Mouse (Mus musculus) MEL (cell line): ENCODE data around the gene Gm37240. TPM values are rescaled to one million over a fixed set of nuclear protein-coding genes. Genes with fewer than 3 reads are reported as not detected.

Experiments used
- DNase-seq: peaks from one replicate; pipeline ENCODE4 v3.0.0; 2011; ENCODE audit warnings: low read depth, low spot score
- H3K27ac ChIP-seq: 2 replicates; pipeline ENCODE4 v1.5.1; 2012; ENCODE audit warnings: low read depth, mild to moderate bottlenecking, control low read depth, low read length, moderate library complexity; ENCODE audit not compliant: control insufficient read depth
- H3K27me3 ChIP-seq, 2 experiments: fragments of 150-350 bp in 1 of 2; sonication (generic) in 1 of 2; 2 replicates each; pipeline ENCODE4 v1.6.1; 2012; ENCODE audit warnings: low read length in 2 of 2, mild to moderate bottlenecking in 2 of 2, improper control_type of control experiment in 1 of 2, moderate library complexity in 1 of 2; ENCODE audit not compliant: insufficient read depth in 2 of 2, control insufficient read depth in 1 of 2
- H3K36me3 ChIP-seq, 2 experiments: 2 replicates each; pipeline ENCODE4 v1.6.1; 2012 to 2014; ENCODE audit warnings: low read length in 2 of 2, improper control_type of control experiment in 1 of 2, inconsistent platforms in 1 of 2, mild to moderate bottlenecking in 1 of 2; ENCODE audit not compliant: insufficient read depth in 2 of 2, control insufficient read depth in 1 of 2
- H3K4me1 ChIP-seq, 2 experiments: fragments of 150-350 bp in 1 of 2; sonication (generic) in 1 of 2; 2 replicates each; pipeline ENCODE4 v1.6.1; 2012; ENCODE audit warnings: low read length in 2 of 2, improper control_type of control experiment in 1 of 2, mild to moderate bottlenecking in 1 of 2; ENCODE audit not compliant: insufficient read depth in 2 of 2, control insufficient read depth in 1 of 2
- H3K4me3 ChIP-seq, 2 experiments: fragments of 150-350 bp in 1 of 2; sonication (generic) in 1 of 2; 2 replicates each; pipeline ENCODE4 v1.5.1; 2012; ENCODE audit warnings: low read depth in 2 of 2, low read length in 2 of 2, mild to moderate bottlenecking in 2 of 2, moderate library complexity in 2 of 2, control low read depth in 1 of 2, improper control_type of control experiment in 1 of 2; ENCODE audit not compliant: control insufficient read depth in 1 of 2, insufficient read depth in 1 of 2
- H3K79me2 ChIP-seq: 2 replicates; pipeline ENCODE4 v1.6.1; 2012; ENCODE audit warnings: mild to moderate bottlenecking, low read length, moderate library complexity; ENCODE audit not compliant: control insufficient read depth, poor library complexity, insufficient read depth
- H3K9ac ChIP-seq: 2 replicates; pipeline ENCODE4 v1.6.1; 2012; ENCODE audit warnings: low read depth, mild to moderate bottlenecking, control low read depth, low read length, moderate library complexity; ENCODE audit not compliant: control insufficient read depth, poor library complexity, severe bottlenecking
- H3K9me3 ChIP-seq: fragments of 150-350 bp; sonication (generic); replicated peaks from 2 replicates; pipeline ENCODE4 v1.6.1; 2012; ENCODE audit warnings: mild to moderate bottlenecking, low read length, improper control_type of control experiment, moderate library complexity; ENCODE audit not compliant: insufficient read depth
- BHLHE40 ChIP-seq: IDR thresholded peaks from 2 replicates; pipeline ENCODE4 v1.6.1; 2012; ENCODE audit warnings: low read depth, mild to moderate bottlenecking, inconsistent platforms, low read length, improper control_type of control experiment, borderline replicate concordance
- CHD1 ChIP-seq: IDR thresholded peaks from 2 replicates; pipeline ENCODE4 v1.6.1; 2012; ENCODE audit warnings: low read depth, mild to moderate bottlenecking, inconsistent platforms, low read length, improper control_type of control experiment
- CHD2 ChIP-seq: IDR thresholded peaks from 2 replicates; pipeline ENCODE4 v1.6.1; 2011; ENCODE audit warnings: low read length, improper control_type of control experiment
- CTCF ChIP-seq, 3 experiments: IDR thresholded peaks in 2 of 3; conservative IDR thresholded peaks in 1 of 3; 2 replicates each; pipeline ENCODE4 v1.5.1; 2011 to 2012; ENCODE audit warnings: low read length in 3 of 3, low read depth in 2 of 3, mild to moderate bottlenecking in 2 of 3, improper control_type of control experiment in 1 of 3, inconsistent platforms in 1 of 3, mixed read lengths in 1 of 3, moderate library complexity in 1 of 3; ENCODE audit not compliant: control insufficient read depth in 1 of 3, insufficient read depth in 1 of 3, poor library complexity in 1 of 3, severe bottlenecking in 1 of 3
- E2F4 ChIP-seq: IDR thresholded peaks from 2 replicates; pipeline ENCODE4 v1.6.1; 2011; ENCODE audit warnings: low read depth, low read length, improper control_type of control experiment, borderline replicate concordance
- EP300 ChIP-seq, 2 experiments: IDR thresholded peaks; 2 replicates each; pipeline ENCODE4 v1.6.1; 2011; ENCODE audit warnings: improper control_type of control experiment in 2 of 2, low read length in 2 of 2, low read depth in 1 of 2, mild to moderate bottlenecking in 1 of 2
- ETS1 ChIP-seq: IDR thresholded peaks from 2 replicates; pipeline ENCODE4 v1.6.1; 2012; ENCODE audit warnings: low read depth, mild to moderate bottlenecking, inconsistent platforms, low read length, improper control_type of control experiment, moderate library complexity
- GABPA ChIP-seq: IDR thresholded peaks from 2 replicates; pipeline ENCODE4 v1.6.1; 2012; ENCODE audit warnings: low read depth, mild to moderate bottlenecking, inconsistent platforms, low read length, improper control_type of control experiment, moderate library complexity
- HCFC1 ChIP-seq: IDR thresholded peaks from 2 replicates; pipeline ENCODE4 v1.6.1; 2012; ENCODE audit warnings: low read depth, mild to moderate bottlenecking, inconsistent platforms, low read length, improper control_type of control experiment, moderate library complexity
- JUND ChIP-seq: IDR thresholded peaks from 2 replicates; pipeline ENCODE4 v1.6.1; 2011; ENCODE audit warnings: low read depth, mild to moderate bottlenecking, improper control_type of control experiment, low read length
- MAZ ChIP-seq: IDR thresholded peaks from 2 replicates; pipeline ENCODE4 v1.6.1; 2012; ENCODE audit warnings: low read depth, mild to moderate bottlenecking, inconsistent platforms, low read length, improper control_type of control experiment
- MEF2A ChIP-seq: IDR thresholded peaks from 2 replicates; pipeline ENCODE4 v1.6.1; 2014; ENCODE audit warnings: low read depth, mild to moderate bottlenecking, inconsistent platforms, low read length, improper control_type of control experiment; ENCODE audit not compliant: poor library complexity, insufficient replicate concordance, severe bottlenecking; ENCODE audit errors: extremely low read depth
- MYB ChIP-seq: IDR thresholded peaks from 2 replicates; pipeline ENCODE4 v1.6.1; 2011; ENCODE audit warnings: mild to moderate bottlenecking, low read depth, low read length, improper control_type of control experiment
- MYC ChIP-seq: IDR thresholded peaks from 2 replicates; pipeline ENCODE4 v1.6.1; 2011; ENCODE audit warnings: low read depth, mild to moderate bottlenecking, low read length, improper control_type of control experiment, moderate library complexity
- NELFE ChIP-seq: IDR thresholded peaks from 2 replicates; pipeline ENCODE4 v1.6.1; 2011; ENCODE audit warnings: low read depth, low read length, improper control_type of control experiment
- POLR2A ChIP-seq, 2 experiments: IDR thresholded peaks; 2 replicates each; pipeline ENCODE4 v1.6.1; 2011 to 2012; ENCODE audit warnings: low read length in 2 of 2, mild to moderate bottlenecking in 2 of 2, control low read depth in 1 of 2, improper control_type of control experiment in 1 of 2, low read depth in 1 of 2, moderate library complexity in 1 of 2; ENCODE audit not compliant: control insufficient read depth in 1 of 2, insufficient read depth in 1 of 2, poor library complexity in 1 of 2
- POLR2AphosphoS5 ChIP-seq: IDR thresholded peaks from 2 replicates; pipeline ENCODE4 v1.6.1; 2012; ENCODE audit warnings: low read depth, borderline replicate concordance, mild to moderate bottlenecking, inconsistent platforms, low read length, moderate library complexity, mixed read lengths
- RAD21 ChIP-seq: IDR thresholded peaks from 2 replicates; pipeline ENCODE4 v1.6.1; 2011; ENCODE audit warnings: mild to moderate bottlenecking, low read depth, low read length, improper control_type of control experiment
- RCOR1 ChIP-seq: IDR thresholded peaks from 2 replicates; pipeline ENCODE4 v1.6.1; 2012; ENCODE audit warnings: low read depth, mild to moderate bottlenecking, inconsistent platforms, low read length, improper control_type of control experiment
- SIN3A ChIP-seq: IDR thresholded peaks from 2 replicates; pipeline ENCODE4 v1.6.1; 2012; ENCODE audit warnings: low read length, improper control_type of control experiment, inconsistent platforms
- SMC3 ChIP-seq: IDR thresholded peaks from 2 replicates; pipeline ENCODE4 v1.6.1; 2011; ENCODE audit warnings: low read depth, low read length, improper control_type of control experiment
- TAL1 ChIP-seq: IDR thresholded peaks from 2 replicates; pipeline ENCODE4 v1.6.1; 2012; ENCODE audit warnings: mild to moderate bottlenecking, inconsistent platforms, low read length, moderate library complexity, mixed read lengths
- TCF12 ChIP-seq: IDR thresholded peaks from 2 replicates; pipeline ENCODE4 v1.6.1; 2014; ENCODE audit warnings: low read depth, mild to moderate bottlenecking, inconsistent platforms, low read length, improper control_type of control experiment, moderate library complexity
- UBTF ChIP-seq: IDR thresholded peaks from 2 replicates; pipeline ENCODE4 v1.6.1; 2012; ENCODE audit warnings: low read depth, mild to moderate bottlenecking, inconsistent platforms, low read length, improper control_type of control experiment, moderate library complexity, borderline replicate concordance; ENCODE audit not compliant: insufficient read depth
- USF1 ChIP-seq: IDR thresholded peaks from 2 replicates; pipeline ENCODE4 v1.6.1; 2014; ENCODE audit warnings: low read depth, mild to moderate bottlenecking, inconsistent platforms, low read length, improper control_type of control experiment, moderate library complexity
- USF2 ChIP-seq, 2 experiments: IDR thresholded peaks; 2 replicates each; pipeline ENCODE4 v1.6.1; 2011 to 2012; ENCODE audit warnings: improper control_type of control experiment in 2 of 2, low read length in 2 of 2, borderline replicate concordance in 1 of 2, inconsistent platforms in 1 of 2, low read depth in 1 of 2, mild to moderate bottlenecking in 1 of 2; ENCODE audit not compliant: insufficient read depth in 1 of 2
- ZC3H11A ChIP-seq: IDR thresholded peaks from 2 replicates; pipeline ENCODE4 v1.6.1; 2012; ENCODE audit warnings: low read depth, mild to moderate bottlenecking, inconsistent platforms, low read length, improper control_type of control experiment
- ZKSCAN1 ChIP-seq: IDR thresholded peaks from 2 replicates; pipeline ENCODE4 v1.6.1; 2012; ENCODE audit warnings: low read depth, mild to moderate bottlenecking, inconsistent platforms, low read length, improper control_type of control experiment, moderate library complexity
- ZNF384 ChIP-seq: IDR thresholded peaks from 2 replicates; pipeline ENCODE4 v1.6.1; 2012; ENCODE audit warnings: low read depth, mild to moderate bottlenecking, inconsistent platforms, low read length, improper control_type of control experiment
- polyA plus RNA-seq, 2 experiments: library from polyadenylated mRNA; stranded (reverse) in 1 of 2; unstranded in 1 of 2; fragments of >175 nt in 1 of 2; fragments of >200 nt in 1 of 2; gene quantifications; 2 replicates each; pipeline versions ENCODE4 v1.2.1 to v1.2.4; 2012; ENCODE audit warnings: low replicate concordance in 2 of 2, low read depth in 1 of 2; ENCODE audit not compliant: insufficient read length in 2 of 2, insufficient read depth in 1 of 2, missing spikeins in 1 of 2
- total RNA-seq: library from RNA; depleted of rRNA; stranded (reverse); fragments of 300-350 nt; gene quantifications from 2 replicates; pipeline ENCODE4 v1.2.3, GENCODE M21; 2012

Gene Gm37240
- total and polyA plus RNA-seq, 3 experiments = 0.04 TPM; not detected in 2

DNA sequence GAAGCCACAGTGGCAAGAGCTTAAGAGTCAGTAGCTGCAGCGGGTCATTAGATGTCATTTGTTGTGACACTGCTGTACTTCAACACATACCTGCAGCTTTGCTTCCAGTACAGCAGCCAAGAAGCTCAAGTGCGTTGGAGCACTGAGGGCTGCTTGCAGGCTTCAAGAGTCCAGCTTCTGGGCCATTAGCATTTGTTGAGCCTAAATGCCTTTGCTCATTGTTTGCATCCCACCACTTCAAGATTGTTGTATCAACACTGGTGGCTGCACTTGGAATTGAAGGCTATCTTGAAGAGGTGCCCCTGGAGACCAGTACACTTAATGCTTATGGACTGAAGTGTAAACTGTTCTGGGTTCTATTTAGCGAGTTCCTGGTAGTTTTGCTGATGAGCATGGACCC, 280.4 kb downstream of the Gm37240 start:
- DNase-seq = no peak
- TF ChIP-seq EP300 (IDR thresholded peaks at IDR 0.05; ENCODE audit: low read depth in 1 of 2, low read length in 2 of 2) (no peak), E2F4 (no peak), SIN3A (no peak), TAL1 (no peak), TCF12 (no peak), ZKSCAN1 (no peak), ZNF384 (no peak), USF1 (no peak), MEF2A (no peak), ETS1 (no peak), RAD21 (no peak), JUND (no peak), MYC (no peak), UBTF (no peak), POLR2A (IDR thresholded peaks at IDR 0.05; ENCODE audit: control insufficient read depth in 1 of 2, insufficient read depth in 1 of 2, low read depth in 1 of 2, low read length in 2 of 2, poor library complexity in 1 of 2) (no peak), GABPA (no peak), SMC3 (no peak)

DNA sequence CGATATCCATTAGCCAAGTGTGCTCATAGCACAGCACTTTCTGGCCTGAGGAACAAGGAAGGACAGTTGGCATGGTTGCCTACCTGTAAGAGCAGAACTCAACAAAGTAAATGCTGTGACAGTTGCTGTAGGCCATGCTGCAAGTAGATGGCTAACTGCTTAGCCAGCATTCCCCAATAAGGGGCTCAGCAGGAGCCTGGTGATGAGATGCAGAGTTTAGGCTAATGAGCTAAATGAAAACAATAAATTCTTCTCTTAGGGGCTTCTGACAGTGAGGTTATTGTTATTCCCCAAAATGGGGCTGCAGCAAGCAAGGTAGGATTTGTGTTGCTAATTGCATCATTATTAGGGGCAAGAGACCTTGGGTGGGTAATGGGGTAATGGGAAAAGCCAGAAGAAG, 283.5 kb downstream of the Gm37240 start:
- no peak for DNase-seq
- Histone ChIP-seq H3K79me2 (no peaks in the 10 kb centered on the region), H3K27ac (no peak overlapping the region), H3K9ac (no peak overlapping the region), H3K9me3 (no peaks in the 10 kb centered on the region), H3K36me3 (no peaks in the 10 kb centered on the region), H3K4me3 (no peak overlapping the region), H3K27me3 (no peaks in the 10 kb centered on the region), H3K4me1 (no peaks in the 10 kb centered on the region)
- TF ChIP-seq POLR2AphosphoS5 = no peak
- no peak for TF ChIP-seq TCF12
- TF ChIP-seq HCFC1 = no peak
- no peak for TF ChIP-seq UBTF
- no peak for TF ChIP-seq CHD2
- no peak for TF ChIP-seq BHLHE40
- no peak for TF ChIP-seq GABPA
- TF ChIP-seq CTCF (IDR thresholded peaks at IDR 0.05 in 2 of 3, conservative IDR thresholded peaks at IDR 0.05 in 1 of 3; ENCODE audit: control insufficient read depth in 1 of 3, insufficient read depth in 1 of 3, low read depth in 2 of 3, low read length in 3 of 3, poor library complexity in 1 of 3, severe bottlenecking in 1 of 3) = no peak
- no peak for TF ChIP-seq EP300 (IDR thresholded peaks at IDR 0.05; ENCODE audit: low read depth in 1 of 2, low read length in 2 of 2)
- TF ChIP-seq MYB = no peak
- TF ChIP-seq NELFE = no peak
- no peak for TF ChIP-seq USF2 (IDR thresholded peaks at IDR 0.05; ENCODE audit: borderline replicate concordance in 1 of 2, insufficient read depth in 1 of 2, low read depth in 1 of 2, low read length in 2 of 2)
- no peak for TF ChIP-seq CHD1
- TF ChIP-seq ZC3H11A = no peak
- TF ChIP-seq MAZ = no peak
- TF ChIP-seq SMC3 = no peak
- TF ChIP-seq POLR2A (IDR thresholded peaks at IDR 0.05; ENCODE audit: control insufficient read depth in 1 of 2, insufficient read depth in 1 of 2, low read depth in 1 of 2, low read length in 2 of 2, poor library complexity in 1 of 2) = no peak
- no peak for TF ChIP-seq RCOR1

More for the DNA sequence above, 280.4 kb downstream of the Gm37240 start:
- Histone ChIP-seq H3K79me2 (no peaks in the 10 kb centered on the region), H3K4me3 (no peak overlapping the region), H3K27ac (no peak overlapping the region), H3K9me3 (no peaks in the 10 kb centered on the region), H3K9ac (no peak overlapping the region), H3K27me3 (no peaks in the 10 kb centered on the region), H3K36me3 (no peaks in the 10 kb centered on the region), H3K4me1 (no peaks in the 10 kb centered on the region)
